ENCODE assay signal across 20 mouse cellular contexts in the genomic region with DNA sequence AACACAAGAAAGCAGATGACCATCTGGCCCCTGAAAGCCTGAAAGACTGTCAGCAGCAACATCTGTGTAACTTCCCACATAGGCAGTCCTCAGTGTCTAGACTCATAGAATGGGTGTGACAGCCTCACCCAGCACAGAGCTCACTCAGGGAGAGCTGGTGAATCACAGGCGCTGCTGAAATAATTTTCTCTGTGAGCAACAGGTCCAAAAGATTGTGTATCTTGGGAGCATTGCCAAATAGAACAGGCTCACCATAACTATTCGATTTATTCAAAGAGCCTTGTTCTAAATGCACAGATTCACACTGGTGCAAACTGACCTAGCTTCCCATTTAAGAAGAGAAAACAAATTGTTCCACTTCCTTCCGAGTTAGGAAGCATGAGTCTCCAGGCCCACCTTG.
A peak's percentile ranks its signal among the peaks of the same experiment; 100 is the strongest.
DNase-seq lines count a peak whose midpoint lies in the region; ATAC-seq and TF ChIP-seq lines count a peak whose summit lies in the region.
"Had no signal": no experiment of that assay in that cellular context is flagged by ENCODE, and none has a peak within 500 bp of the region (broad histone marks: within the 10 kb centered on the region; RNA-seq: fewer than 3 reads in every experiment).

No protein-coding gene starts in this region.

- H3K4me1 ChIP-seq in liver, adult 2 months (ENCODE audit: control insufficient read depth, insufficient read depth, low read length), result no peaks in the 10 kb centered on the region
- no peaks in the 10 kb centered on the region for H3K4me1 ChIP-seq in liver, postnatal 0 days (ENCODE audit: insufficient read depth)
- H3K4me1 ChIP-seq in limb, embryonic 13.5 days, result peaks cover 70% of the 10 kb centered on the region

- 55% methylated on average over 3 of the region's 3 CpGs for WGBS in liver, adult 2 months
- 64% methylated on average over 3 of the region's 3 CpGs for WGBS in liver, postnatal 0 days (ENCODE audit: insufficient replicate concordance)
- 25% methylated on average over 3 of the region's 3 CpGs for WGBS in limb, embryonic 13.5 days

- TF ChIP-seq CTCF in gastrocnemius, adult 2 months (IDR thresholded peaks at IDR 0.05), result no peak
- TF ChIP-seq CTCF in liver, adult 2 months (IDR thresholded peaks at IDR 0.05; ENCODE audit: low read depth, low read length), result no peak
- no peak for TF ChIP-seq CTCF in liver, postnatal 0 days (IDR thresholded peaks at IDR 0.05; ENCODE audit: low read depth)

- no peak for ATAC-seq in liver, postnatal 0 days
- 0 out of 2 replicates have a peak, but pooled peaks have one; percentile 29 for ATAC-seq in limb, embryonic 13.5 days (ENCODE audit: low FRiP score, low read depth)
- ATAC-seq: activated CD4-positive, CD25-positive, alpha-beta regulatory T cell, adult 4 months; forebrain, embryonic 15.5 days; hindbrain, postnatal 0 days; Patski had no signal

- no peaks in the 10 kb centered on the region for H3K36me3 ChIP-seq in liver, adult 2 months (ENCODE audit: control insufficient read depth, insufficient read depth, low read length)
- H3K36me3 ChIP-seq in liver, postnatal 0 days (replicated peaks; ENCODE audit: insufficient read depth, low read length), result no peaks in the 10 kb centered on the region
- no peaks in the 10 kb centered on the region for H3K36me3 ChIP-seq in limb, embryonic 13.5 days
- H3K36me3 ChIP-seq: forebrain, embryonic 15.5 days; heart, embryonic 12.5 days; hindbrain, embryonic 13.5 days had no signal

- H3K27me3 ChIP-seq in liver, adult 2 months (ENCODE audit: control insufficient read depth, insufficient read depth, low read length), result peaks cover 11% of the 10 kb centered on the region; the same call in 1 of the 2 replicates
- H3K27me3 ChIP-seq in liver, postnatal 0 days (ENCODE audit: insufficient read depth, low read length), result peaks cover 33% of the 10 kb centered on the region
- peaks cover 26% of the 10 kb centered on the region for H3K27me3 ChIP-seq in limb, embryonic 13.5 days
- H3K27me3 ChIP-seq: Patski had no signal

- TF ChIP-seq EP300 in liver, postnatal 0 days (IDR thresholded peaks at IDR 0.05; ENCODE audit: low read depth), result no peak

- no peak overlapping the region for H3K9ac ChIP-seq in liver, adult 2 months (ENCODE audit: low read depth, low read length)
- no peak overlapping the region for H3K9ac ChIP-seq in liver, postnatal 0 days (replicated peaks)
- H3K9ac ChIP-seq in limb, embryonic 13.5 days, result no peak overlapping the region
- H3K9ac ChIP-seq: forebrain, embryonic 15.5 days; heart, embryonic 12.5 days; hindbrain, embryonic 13.5 days had no signal

- H3K4me2 ChIP-seq in liver, postnatal 0 days (ENCODE audit: low read depth, low read length), result no peak overlapping the region
- H3K4me2 ChIP-seq in limb, embryonic 13.5 days (replicated peaks), result peak overlapping the region; percentile 30; the same call in 1 of the 2 replicates
- H3K4me2 ChIP-seq: forebrain, embryonic 15.5 days; heart, embryonic 12.5 days; hindbrain, embryonic 13.5 days had no signal

- H3K4me3 ChIP-seq in gastrocnemius, adult 2 months, result no peak overlapping the region
- H3K4me3 ChIP-seq in liver, adult 2 months (ENCODE audit: insufficient read depth, low read depth, low read length), result no peak overlapping the region
- no peak overlapping the region for H3K4me3 ChIP-seq in liver, postnatal 0 days (ENCODE audit: low read depth, low read length)
- H3K4me3 ChIP-seq in limb, embryonic 13.5 days, result no peak overlapping the region
- H3K4me3 ChIP-seq: forebrain, embryonic 15.5 days; heart, adult 2 months; heart, embryonic 12.5 days; hindbrain, embryonic 13.5 days had no signal

- no peaks in the 10 kb centered on the region for H3K9me3 ChIP-seq in liver, postnatal 0 days (ENCODE audit: low read length)
- H3K9me3 ChIP-seq in limb, embryonic 13.5 days, result no peaks in the 10 kb centered on the region
- H3K9me3 ChIP-seq: forebrain, embryonic 15.5 days; heart, embryonic 12.5 days; hindbrain, embryonic 13.5 days had no signal

- TF ChIP-seq POLR2A in liver, adult 2 months (IDR thresholded peaks at IDR 0.05; ENCODE audit: extremely low read depth, insufficient read depth, low read length), result no peak

- DNase-seq in gastrocnemius, adult 2 months, result peak; percentile 35
- DNase-seq in gastrocnemius, adult 18-20 months (ENCODE audit: low spot score), result no peak
- DNase-seq in liver, adult 2 months (ENCODE audit: extremely low read depth, low read depth, low spot score), result peak; percentile 22
- no peak for DNase-seq in liver, postnatal 0 days
- no peak for DNase-seq in spleen, adult 18-20 months
- DNase-seq in spleen, postnatal 36 days (ENCODE audit: low spot score in 2 of 2), result no peak
- DNase-seq: adrenal gland, postnatal 14 days; cerebellum, adult 18-20 months; cerebellum, adult 9-11 months; cerebellum, postnatal 36 days; gastrocnemius, postnatal 14 days; heart, adult 2 months; heart, postnatal 10 days had no signal

- no peak overlapping the region; the same call in 1 of the 2 replicates for H3K27ac ChIP-seq in gastrocnemius, adult 2 months
- no peak overlapping the region for H3K27ac ChIP-seq in liver, adult 2 months (replicated peaks; ENCODE audit: insufficient read depth, low read depth, low read length)
- H3K27ac ChIP-seq in liver, postnatal 0 days (ENCODE audit: low read depth), result no peak overlapping the region
- H3K27ac ChIP-seq in limb, embryonic 13.5 days, result peak overlapping the region; percentile 85; the same call in 1 of the 2 replicates
- H3K27ac ChIP-seq: forebrain, embryonic 15.5 days; heart, adult 2 months; hindbrain, embryonic 13.5 days; hindbrain, postnatal 0 days had no signal

- no peaks in the 10 kb centered on the region for H3K79me2 ChIP-seq in liver, adult 2 months (ENCODE audit: control insufficient read depth, insufficient read depth, low read length)

- intact Hi-C loops in gastrocnemius, adult 2 months (cut with DNase I), result loop anchor here (10.0 kb wide), 1 partner anchor 350 kb away; no protein-coding TSS in a partner anchor

Comparison
In these comparisons a context has a peak if more than half of its experiments do, and no peak if none do; other contexts are left out.
1. DNase-seq: peak in gastrocnemius, adult 2 months (single experiment) and liver, adult 2 months (single experiment); none in gastrocnemius, adult 18-20 months (single experiment), liver, postnatal 0 days (single experiment), spleen, adult 18-20 months (0 of 2) and spleen, postnatal 36 days (0 of 2).